Mouse (Mus musculus): ENCODE results near the gene Olfr90.

GRCm38 (mm10) chr17:37092198-37092597 is 3.9 kb upstream of the Olfr90 start:
- no peak for TF ChIP-seq CTCF (IDR thresholded peaks at IDR 0.05; ENCODE audit: borderline replicate concordance, insufficient read depth, low read length)
- no peak for TF ChIP-seq POLR2A (IDR thresholded peaks at IDR 0.05; ENCODE audit: low read depth, low read length)
